Mouse (Mus musculus) embryo, embryonic 10 days (tissue): ENCODE data around the gene Arl3.
A peak's percentile ranks its signal among the peaks of the same experiment; 100 is the strongest.
"Not testable (repeated sequence)": the region's sequence is repeated elsewhere in the genome, so short reads cannot be mapped to it uniquely, and the experiment has no call there.

Experiments
- DNase-seq: peaks from one replicate; pipeline ENCODE4 v3.0.0-alpha.2; 2015; ENCODE audit warnings: low spot score

Arl3 gene

DNA sequence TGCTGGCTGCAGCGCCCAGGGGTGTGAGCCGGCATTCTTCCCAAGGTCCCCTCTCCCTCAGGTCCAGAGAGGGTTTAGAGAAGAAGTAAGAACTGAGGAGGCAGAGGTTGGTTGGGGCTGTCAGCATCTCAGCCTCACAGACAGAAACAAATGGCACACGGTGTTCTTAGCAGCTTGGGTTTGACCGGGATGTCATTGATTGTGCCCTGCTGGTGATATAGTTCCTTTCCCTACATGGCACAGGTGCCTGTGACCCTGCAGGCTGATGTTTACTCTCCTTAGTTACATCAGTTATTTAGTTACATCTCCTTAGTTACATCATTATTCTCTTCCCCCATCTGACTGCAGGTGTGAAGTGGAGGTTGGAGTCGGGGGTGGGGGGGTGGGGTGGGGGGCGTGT is 18.6 kb upstream of the Arl3 start:
- DNase-seq, result no peak

DNA sequence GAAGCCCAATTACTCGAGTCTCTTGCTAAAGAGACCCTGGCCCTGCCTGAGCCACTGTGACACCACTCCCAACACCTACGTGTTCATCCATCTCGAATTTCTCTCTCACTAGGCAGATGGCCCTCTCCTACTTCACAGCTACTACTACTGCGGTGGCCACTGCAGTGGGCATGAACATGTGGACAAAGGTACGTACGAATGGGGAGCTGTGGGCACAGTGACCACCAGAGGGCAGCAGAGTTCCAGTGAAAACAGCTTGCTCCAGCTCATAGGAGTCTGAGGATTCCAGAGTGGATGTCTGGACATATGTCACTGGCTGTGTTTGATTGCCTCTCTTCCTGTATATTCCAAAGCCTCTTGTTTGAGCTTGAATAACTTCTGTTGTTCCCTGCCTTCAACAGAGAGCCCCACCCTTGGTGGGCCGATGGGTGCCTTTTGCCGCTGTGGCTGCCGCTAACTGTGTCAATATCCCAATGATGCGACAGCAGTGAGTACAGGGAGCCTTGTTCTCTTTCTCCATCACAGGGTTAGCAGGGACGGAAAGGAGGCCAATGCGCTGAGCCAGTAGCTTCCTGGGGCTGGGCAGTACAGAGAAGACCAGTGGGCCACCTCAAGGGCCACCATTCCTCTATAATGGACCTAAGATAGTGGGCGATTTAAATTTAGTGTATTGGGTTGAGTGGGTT is 15.0 kb upstream of the Arl3 start:
- peak; percentile 94 for DNase-seq

DNA sequence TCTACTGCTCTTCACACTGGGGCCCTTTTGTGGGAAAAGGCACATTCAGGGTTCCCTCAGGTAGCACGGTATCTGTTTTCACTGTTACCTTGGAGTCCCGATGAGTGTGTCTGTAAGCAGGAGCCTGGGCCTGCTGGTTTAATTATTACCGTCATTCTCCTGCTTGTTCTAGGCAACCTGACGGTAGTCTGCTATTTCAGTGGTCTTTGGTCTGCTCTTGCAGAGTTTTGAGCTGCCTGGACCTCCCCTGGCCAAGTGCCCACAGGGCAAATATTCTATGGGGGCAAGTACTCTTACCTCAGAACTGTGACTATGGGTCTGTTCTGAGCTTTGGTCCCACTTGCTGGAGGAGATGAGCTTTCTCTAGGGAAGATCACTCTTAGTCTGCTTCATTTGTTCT is 2.2 kb upstream of the Arl3 start:
- DNase-seq, result no peak

DNA sequence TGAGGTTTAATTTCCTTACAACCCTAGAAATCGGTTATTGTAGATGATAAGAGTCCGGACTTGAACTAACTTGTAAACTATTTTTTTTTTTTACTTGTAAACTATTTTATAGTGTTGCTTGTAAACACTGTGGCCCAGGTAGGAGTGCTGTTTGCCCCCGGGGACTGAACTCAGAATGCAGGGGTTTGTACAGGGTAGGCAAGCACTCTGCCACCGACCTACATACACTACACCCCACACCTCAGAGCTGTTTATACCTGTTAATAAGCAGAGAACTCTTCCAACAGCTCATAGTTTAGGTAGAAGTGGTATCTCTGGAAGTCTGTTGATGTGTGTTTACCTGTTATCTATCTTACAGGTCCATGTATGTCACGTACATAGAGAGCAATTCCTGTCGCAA is 992 bp upstream of the Arl3 start:
- DNase-seq, result no peak

DNA sequence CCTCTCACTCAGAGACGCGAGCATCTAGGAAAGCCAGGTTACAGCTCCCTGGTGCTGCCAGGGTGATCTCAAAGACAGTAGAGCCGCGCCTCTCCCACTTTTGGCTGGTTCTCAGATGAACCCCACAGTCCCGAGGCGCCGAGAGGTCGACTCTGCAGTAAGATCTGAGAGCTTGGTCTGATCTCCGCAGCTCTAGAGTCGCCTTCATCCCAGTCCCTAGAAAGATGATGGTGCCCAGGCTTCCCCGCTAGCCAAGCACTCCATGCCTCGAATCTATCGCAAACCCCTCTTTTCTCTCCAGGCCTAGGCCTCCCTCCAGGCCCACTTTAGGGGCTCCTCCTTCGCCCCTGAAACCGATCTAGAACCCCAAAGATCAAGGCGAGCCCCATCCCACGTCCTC is 450 bp downstream of the Arl3 start:
- DNase-seq, result peak; percentile 54

DNA sequence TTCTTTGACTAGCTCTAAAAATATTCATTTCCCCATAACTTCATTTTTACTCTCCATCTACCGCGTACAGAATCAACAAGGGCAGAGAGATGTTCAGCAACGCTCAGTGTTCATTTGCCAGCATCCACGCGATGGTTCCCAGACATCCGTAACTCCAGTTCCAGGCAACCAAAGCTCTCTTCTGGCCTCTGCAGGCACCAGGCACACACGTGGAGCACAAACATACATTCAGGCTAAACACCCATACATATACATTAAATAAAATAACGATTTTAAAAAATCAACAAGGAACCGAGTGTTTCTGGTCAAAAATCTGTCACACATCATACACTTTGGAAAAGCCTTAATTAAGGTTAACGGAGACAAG is 1.1 kb downstream of the Arl3 start:
- peak; percentile 55 for DNase-seq

DNA sequence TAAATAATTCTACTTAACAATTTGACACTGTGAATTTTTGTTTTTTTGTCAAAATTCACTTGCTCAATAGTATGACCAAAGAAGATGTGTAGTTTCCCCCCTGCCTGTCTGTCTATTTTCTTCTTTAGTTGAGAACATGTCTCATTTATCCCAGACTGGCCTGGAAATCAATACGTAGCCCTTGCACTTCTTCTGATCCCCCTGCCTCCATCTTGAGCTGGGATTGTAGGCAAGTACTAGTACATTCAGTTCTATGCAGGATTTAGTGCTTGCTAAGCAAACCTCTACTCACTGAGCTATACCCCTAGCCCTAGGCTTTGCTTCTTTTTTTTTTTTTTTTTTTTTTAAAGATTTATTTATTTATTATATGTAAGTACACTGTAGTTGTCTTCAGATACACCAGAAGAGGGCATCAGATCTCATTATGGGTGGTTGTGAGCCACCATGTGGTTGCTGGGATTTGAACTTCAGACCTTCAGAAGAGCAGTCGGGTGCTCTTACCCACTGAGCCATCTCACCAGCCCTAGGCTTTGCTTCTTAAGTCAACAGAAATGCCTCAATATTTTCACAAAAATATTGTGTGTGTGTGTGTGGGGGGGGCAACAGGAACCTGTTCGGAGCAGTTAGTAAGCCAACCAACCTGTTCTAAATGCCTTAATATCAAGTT is 1.7 kb downstream of the Arl3 start:
- not testable (repeated sequence) for DNase-seq

DNA sequence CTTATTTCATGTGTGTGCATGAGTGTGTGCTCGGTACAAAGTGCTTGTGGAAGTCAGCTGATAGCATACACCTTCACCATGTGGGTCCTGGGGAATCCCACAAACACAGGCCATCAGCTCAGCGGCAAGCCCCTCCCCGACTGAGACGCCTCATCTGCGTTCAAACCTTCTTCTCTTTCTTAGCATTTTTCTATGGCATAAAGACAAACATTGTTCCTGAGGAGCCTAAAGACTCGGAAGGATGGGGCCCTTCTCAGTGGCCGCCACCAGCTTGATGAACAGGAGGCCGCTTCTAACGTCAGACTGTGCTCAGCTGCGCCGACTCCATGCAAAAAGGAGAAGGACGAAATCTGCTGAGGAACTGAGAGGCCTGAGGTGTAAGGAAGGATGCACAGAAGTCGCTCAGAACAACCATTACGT is 8.9 kb downstream of the Arl3 start:
- DNase-seq, result no peak

DNA sequence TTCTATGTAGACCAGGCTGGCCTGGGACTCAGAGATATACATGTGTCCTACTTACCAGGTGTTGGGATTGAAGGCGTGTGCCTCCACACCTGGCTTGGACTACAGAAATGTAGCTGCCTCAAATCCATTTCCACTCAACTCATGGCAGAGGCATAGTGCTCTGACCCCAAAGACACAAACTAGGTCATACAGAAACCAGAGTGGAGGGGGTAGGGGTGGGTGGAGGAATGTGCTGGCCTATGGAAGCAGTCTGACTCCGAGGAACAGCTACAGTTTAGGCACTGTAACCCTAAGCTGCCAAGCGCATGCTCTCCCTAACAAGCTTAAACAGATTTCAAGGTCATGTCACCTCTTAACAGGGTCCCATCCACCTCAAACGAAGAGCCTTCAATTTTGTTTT is 9.4 kb downstream of the Arl3 start:
- no peak for DNase-seq

DNA sequence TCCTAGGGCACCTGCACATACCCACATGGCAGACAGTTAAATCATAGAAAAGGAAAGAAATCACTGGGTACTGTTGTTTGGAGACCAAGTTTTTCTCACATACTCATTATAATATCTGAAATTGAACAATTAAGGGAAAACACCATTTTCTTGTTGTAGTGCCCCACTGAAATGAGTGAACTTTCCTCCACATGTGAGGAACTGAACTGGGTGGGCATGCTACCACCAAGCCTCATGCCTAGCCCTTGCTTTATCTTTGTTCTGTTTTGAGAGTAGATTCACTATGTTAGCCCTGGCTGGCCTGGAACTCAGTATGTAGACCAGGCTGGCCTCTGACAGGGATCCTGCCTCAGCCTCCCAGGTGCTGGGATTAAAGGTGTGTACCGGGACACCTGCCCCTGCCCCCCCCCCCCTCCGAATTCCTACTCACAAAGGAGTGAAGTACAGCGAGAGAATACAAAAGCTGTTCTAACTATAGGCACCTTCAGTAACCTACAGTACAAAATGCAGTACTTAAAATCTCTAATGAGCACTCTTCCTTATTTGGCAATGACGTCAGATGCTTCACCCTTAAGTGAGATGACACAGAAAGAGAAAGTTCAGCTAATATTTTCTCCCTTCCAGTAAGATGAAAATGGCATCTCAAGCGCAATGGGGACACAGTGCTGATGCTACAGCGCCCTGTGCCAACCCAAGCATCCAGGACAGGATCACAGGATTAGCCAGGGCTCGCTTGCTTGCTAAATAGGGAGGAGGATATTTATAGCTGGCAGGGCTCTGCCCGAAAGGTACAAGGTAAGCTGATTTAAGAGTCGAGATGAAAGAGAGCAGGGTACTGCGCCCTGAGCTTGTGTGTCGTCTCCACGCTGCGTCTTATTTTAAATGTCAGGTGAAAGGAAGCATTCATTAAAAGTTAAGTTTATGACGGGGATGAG is 10.2 kb downstream of the Arl3 start:
- no peak for DNase-seq

DNA sequence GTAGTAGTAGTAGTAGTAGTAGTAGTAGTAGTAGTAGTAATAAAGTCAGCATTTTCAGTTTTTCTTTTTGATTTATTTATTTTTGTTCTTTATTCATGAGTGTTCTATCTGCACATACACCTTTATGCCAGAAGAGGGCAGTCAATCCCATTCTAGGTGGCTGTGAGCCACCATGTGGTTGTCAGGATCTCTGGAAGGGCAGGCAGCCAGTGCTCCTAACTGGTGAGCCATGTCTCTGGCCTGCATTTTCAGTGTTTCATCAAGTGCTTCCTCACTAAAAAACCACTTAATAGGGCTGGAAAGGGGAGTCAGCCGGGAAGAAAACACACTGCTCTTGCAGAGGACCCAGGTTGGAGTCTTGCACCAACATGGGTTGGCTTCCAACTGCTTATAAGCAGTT is 10.9 kb downstream of the Arl3 start:
- DNase-seq, result peak; percentile 82

DNA sequence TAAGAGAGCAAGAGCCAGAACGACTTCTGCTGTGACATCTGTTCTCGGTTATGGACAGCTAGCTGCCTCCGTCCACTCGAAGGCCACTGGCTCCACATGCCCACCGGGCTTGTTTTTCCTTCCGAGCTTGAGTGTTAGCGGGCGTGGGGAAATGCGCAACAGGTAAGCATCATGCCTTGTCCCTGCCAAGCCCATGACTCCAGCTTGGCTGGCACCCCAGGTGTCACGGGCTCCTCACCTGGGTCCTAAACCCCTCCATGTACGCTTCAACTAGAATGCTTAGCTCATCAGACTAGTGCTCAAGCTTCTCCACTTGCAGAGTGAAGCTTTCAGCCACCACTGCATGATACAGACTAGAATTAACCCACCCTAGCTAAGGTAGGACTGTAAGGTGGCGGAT is 14.4 kb downstream of the Arl3 start:
- no peak for DNase-seq

DNA sequence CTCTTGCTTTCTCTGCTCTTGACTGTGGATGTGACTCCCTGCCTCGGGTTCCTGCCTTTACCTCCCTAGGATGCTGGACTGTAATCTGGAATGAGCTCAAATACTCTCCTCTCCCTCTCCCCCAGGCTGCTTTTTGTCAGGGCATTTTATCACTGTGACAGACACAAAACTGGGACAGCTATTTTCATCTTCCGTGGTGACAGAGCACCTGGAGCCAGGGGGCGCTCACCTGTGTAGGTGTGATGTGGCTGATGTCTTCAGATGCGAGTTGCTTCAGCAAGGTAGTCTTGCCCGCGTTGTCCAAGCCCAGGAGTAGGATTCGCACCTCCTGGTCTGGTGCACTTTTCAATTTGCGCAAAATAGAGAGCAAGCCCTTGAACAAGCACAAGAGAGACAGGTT is 15.0 kb downstream of the Arl3 start:
- no peak for DNase-seq

DNA sequence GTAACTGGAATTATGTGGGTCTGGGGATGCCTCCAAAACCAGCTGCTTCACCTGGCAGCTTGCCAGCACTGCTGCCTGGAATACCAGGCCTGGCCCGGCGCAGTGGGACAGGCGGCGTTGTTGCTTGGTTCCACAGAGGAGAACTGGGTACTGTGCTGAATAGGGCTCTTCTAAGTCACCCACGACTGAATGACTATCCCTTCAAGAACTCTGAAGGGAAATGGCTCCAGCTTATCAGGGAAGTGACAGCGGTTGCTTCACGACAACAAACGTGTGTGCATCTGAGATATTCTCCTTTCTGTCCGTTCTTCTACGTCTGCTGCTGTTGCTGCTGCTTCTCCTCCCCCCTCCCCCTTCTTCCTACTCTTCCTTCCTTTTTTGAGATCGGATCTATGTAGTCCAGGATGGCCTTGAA is 19.4 kb downstream of the Arl3 start:
- no peak for DNase-seq

DNA sequence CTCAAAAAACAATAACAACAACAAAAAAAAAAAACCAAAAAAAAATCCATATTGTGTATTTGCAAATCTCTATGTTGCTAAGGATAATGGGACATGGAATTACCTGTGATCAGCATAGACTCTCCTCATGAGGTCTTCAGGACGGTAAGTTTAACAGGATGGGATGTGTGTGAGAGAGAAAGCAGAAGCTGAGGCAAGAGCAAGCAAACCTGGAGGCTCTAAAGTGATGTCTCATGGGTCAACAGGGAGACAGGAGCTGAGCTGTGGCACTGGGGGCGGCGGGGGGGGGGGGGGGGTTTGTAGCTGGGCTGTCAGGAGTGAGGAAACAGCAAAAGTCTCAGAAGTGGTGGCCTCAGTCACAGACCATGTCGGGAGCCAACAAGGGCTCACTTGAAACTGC is 20.5 kb downstream of the Arl3 start:
- DNase-seq, result no peak

DNA sequence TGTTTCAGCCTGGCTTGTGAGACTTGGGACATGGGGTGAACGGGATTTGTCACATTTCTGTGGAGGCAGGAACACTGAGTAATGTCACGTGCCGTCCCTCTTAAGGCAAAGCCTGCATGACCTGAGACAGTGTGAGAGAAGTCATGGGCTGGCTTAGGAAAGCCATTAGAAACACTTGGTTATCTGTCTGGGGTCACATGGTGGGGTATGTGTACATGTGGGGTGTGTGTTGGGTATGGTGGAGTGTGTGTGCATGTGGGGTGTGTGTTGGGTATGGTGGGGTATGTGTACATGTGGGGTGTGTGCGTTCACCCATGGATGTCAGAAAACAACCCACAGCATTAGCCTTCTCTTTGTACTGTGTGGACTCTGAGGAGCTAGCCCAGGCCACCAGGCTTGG is 22.6 kb downstream of the Arl3 start:
- DNase-seq, result no peak

DNA sequence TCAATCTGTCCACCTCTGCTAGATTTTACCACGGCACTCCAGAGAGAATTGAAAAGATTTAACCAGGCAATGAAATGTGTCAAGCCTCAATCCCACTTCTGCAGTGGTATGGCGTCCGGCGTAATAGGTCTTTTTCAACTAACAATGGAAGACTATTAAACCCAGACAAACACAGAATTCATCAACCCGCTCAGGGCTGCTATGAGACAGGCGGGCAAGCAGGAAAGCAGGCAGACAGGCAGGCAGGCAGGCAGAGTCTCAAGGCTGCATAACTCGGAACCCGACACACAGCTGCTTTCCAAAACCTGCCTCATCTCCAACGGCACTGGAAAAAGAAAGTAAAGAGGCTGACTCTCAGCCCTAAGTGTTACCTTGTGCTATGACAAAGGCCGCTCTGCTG is 24.9 kb downstream of the Arl3 start:
- DNase-seq, result no peak

DNA sequence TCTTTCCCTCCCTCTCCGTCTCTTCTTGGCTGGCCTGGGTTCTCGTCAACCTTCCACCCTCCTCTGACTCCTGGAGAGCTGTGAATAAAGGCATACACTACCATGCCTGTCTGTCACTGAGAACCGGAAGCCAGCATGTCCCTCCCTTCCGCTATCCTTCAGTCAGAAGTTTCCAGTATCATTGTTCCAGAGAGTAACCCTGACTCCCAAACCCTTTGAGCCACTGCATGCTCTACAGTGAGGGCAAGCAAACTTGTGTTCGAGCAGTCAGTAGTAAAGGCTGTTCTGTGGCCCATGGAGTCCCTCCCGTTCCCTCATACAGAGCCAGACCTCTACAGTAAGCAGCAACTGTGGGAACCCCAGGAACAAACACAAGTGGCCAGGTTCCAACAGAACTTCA is 25.4 kb downstream of the Arl3 start:
- DNase-seq, result no peak

DNA sequence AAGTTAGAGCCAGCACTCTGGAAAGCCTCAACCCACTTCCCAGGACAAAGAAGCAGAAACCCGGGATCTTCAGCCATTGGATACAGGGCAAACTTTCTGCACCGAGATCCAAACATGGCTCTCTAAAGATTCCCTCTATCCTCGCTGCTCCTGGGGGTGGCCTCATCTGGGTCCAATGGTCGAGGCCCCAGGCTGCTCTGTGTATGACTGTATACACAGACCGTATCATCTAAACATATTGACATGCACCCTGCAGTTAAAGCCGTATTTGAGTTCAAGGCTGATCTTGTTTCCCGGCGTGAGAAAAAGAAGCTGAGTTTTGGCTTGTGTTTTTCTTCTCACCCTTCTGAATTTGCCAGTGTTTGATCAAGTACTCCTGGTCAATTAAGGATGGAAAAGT is 30.2 kb downstream of the Arl3 start:
- no peak for DNase-seq

DNA sequence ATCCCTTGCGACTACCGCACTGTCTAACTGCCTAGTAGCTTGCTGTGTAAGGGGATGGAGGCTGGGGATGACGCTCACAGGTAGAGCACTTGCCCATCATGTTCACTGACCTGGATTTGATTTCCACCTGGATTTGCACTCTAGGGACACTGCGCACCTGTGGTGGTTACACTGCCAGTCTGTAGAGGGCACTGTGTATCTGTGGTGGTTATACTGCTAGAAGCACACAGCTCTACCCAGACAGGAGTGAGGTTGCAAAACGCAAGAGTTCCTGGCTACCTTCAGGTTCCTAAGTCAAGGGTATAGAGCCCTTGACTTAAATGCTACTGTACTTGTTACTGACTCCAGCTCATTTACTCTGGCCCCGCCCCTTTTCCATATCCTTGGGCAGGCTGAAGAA is 34.8 kb downstream of the Arl3 start:
- peak; percentile 10 for DNase-seq

DNA sequence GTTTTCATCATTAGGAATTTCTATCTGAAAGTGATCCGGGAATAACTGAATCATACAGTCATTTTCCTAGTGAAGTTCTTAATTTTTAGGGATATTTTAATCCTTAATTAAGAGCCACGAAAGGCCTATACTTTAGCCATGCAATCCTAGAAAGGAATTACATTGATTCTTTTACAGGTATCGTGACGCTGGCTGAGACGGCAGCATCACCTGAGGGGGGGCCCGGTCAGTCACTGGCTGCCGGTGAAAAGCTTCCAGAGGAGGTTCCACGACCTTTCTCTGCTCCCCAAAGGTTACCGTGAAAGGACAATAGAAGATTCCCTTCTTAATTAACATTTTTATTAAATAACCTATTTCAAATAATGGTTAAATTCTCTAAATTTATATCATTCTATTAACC is 35.6 kb downstream of the Arl3 start:
- no peak for DNase-seq

DNA sequence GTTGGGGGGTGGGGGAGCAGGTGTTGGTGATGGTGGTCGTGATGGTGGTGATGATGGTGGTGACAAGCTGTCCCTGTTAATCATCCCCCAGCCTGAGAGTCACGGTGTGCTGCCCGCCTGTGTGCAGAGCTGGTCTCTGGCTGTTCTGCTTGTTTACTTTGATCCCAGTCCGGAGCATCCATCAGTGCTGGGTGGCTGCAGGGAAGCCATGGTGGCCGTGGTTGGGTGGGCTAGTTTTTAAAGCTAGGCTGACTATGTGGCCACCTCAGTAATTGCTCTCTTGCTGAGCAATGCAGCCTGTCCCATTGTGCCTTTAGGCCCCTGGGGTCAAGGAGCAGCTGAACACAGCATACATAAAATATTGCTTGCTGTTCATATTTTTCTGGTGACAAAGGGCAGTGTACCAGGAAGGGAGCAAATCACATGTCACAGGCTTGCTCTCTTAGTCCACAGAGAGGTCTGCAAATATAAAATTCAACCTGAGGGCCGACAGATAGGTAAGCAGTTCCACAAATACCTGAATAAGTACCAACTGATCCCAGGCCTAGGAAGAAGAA is 38.4 kb downstream of the Arl3 start:
- peak; percentile 4 for DNase-seq

DNA sequence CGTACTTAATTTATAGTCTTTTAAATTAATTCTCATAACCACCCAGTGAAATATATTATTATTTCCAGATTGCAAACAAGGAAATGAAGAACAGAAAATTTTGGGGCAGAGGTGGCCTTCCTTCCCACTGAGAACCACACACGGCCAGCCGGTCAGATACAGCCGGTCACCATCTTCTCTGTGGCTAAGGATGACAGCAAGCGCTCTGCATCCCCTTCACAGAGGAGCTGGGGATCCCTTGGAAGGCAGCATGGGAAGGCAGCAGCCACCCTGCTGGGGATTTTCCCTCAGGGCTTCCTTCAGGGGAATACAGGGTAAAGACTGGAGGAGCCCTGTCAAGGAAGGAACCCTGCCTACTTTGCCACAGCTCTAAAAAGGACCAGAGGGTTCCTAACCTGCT is 39.5 kb downstream of the Arl3 start:
- DNase-seq, result peak; percentile 4
